Mouse (Mus musculus) erythroblast, adult 5-6 weeks (primary cell): ENCODE results near the gene Ins2. TPM values are rescaled to one million over a fixed set of nuclear protein-coding genes. Genes with fewer than 3 reads are reported as not detected.

Experiments used
- ATAC-seq: replicated peaks from 2 replicates; pipeline ENCODE4 v1.8.0; 2016; ENCODE audit warnings: moderate number of reproducible peaks, mild to moderate bottlenecking, moderate TSS enrichment, inconsistent platforms; ENCODE audit not compliant: poor library complexity, low FRiP score, severe bottlenecking
- total RNA-seq, 2 experiments: library from RNA; stranded (forward) in 1 of 2; stranded (reverse) in 1 of 2; fragments of 150-400 nt in 1 of 2; fragments of 200-764, 138-1000 nt in 1 of 2; gene quantifications; 2 replicates each; pipeline versions ENCODE4 v1.2.3 to v1.2.4; 2015 to 2017; ENCODE audit warnings: low replicate concordance in 2 of 2

The Ins2 gene
- not detected in 2 replicates for total RNA-seq (2015; ENCODE audit: low replicate concordance)
- total RNA-seq (2017; ENCODE audit: low replicate concordance), result not detected in 2 replicates

DNA sequence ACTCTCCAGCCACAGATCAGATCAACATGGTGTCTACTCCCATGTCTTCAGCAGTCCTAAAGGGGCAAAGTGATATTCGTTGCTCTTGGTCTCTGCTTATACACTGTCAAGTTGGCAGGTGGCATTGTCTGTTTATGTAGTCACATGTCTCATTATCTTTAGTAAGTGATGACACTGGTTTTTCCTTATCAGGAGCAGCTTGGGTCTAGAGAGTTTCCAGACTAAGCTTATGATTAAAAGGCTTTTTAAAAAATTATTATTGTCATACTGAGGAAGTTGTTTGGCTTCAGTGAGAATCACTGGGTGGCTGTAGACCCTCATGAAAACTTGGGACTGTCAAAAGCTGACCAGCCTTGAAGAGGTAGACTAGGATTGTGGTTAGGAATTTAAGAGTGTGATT lies at the start of gene Ins2:
Gene Ins2 (minus strand): TSS at position 101 of the 400 bp plus-strand sequence.
- no peak for ATAC-seq

DNA sequence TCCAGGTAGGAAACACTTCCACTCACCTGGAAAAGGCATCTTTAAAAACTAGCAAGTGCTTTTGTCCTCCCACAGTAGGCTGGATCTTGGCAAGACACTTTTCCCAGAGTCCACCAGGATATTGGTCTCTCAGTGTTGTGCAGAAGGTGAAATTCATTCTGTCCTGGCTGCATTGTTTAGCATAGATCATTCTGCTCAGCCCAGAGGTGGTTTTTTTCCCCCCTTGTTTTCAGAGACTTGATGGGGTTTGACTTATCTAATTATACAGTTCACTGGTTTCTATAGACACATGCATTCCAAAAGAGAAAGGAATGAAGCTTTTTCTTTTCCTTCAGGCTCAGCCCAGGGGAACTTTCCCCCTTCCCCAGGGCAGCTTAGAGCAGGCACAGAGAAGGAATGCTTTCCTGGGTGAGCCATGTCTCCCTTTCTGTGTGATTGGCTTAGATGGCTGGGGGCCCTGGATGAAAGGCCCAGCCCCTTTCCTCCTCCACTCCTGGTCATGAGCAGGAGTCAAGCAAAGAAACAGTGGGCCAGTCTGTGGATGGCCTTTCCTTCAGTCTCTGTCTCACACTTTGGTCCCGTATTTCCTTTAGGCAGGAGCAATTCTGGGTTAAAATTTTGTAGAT lies 49.6 kb upstream of the Ins2 start:
- ATAC-seq, result no peak

DNA sequence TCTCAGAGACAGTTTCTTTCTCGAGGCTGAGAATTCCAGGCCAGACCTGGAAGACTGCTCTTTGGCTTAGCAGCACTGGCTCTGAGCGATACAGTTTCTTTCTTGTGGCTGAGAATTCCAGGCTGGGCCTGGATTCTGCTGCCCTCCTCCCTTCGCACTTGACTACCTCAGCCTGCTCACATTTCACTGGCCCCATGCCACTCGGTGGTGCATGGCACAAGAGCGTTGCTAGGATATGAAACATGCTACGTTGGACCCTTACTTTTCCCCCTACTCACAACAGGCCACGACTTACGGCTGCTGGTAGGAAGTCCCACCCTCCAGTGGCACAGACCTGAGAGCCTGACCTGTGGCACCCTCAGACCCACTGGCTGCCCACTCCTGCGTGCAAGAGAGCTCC lies 46.5 kb upstream of the Ins2 start:
- ATAC-seq, result no peak

DNA sequence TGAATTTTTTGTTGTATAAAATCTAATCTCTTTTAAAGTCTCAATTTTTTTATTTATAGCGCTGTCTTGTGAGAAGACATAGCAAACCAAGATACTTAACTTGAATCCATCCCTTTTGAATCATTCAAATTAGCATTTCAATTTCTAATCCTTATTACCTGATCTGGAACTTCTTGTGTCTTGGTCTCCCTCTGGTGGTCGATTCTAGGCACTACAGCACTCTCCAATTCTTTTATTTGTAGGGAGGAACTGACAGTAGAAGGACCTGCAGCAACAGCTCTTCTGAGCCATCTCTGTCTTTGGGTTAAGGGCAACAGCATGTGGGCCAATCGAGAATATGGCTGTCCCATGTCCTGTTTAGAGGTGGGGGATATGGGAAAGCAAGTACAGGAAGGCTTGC lies 5.4 kb downstream of the Ins2 start:
- peak; percentile 76 for ATAC-seq

DNA sequence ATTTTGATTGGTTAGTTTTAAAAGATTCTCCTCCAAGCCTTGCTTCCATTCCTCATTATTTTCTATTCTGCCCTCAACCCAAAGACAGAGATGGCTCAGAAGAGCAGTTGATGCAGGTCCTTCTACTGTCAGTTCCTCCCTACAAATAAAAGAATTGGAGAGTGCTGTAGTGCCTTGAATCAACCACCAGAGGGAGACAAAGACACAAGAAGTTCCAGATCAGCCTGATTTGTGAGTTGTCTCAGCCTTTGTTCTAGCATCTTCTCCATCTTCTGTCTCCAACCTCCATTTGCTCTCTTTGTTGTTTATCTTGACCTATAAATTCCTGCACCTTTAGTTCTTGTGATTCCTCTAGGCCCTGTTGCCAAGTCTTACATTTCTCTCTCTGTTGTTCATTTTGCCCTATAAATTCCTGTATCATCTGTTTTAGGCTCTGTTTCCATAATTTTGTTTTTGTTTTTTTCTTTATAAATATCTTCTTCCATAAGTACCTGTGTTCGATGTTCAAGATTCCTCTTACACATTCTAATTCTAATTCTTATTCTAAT lies 6.2 kb downstream of the Ins2 start:
- 0 out of 2 replicates have a peak, but pooled peaks have one; percentile 54 for ATAC-seq

DNA sequence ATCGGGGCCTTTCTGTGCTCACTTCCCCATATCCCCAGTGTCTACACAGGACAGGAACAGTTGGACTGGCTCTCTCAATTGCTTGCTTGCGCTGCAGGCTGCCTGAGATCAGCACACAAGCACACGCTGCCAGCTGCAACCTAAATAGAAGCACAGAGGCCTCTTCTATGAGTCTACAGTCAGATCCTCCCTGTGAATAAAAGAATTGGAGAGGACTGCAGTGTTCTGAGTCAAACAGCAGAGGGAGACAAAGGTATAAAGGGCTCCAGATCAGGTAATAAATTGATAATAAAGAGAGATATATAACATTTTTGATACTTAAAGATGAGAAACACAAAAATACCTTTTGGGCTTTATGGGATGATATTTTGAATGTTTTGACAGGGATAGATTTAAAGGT lies 17.2 kb downstream of the Ins2 start:
- ATAC-seq, result no peak

DNA sequence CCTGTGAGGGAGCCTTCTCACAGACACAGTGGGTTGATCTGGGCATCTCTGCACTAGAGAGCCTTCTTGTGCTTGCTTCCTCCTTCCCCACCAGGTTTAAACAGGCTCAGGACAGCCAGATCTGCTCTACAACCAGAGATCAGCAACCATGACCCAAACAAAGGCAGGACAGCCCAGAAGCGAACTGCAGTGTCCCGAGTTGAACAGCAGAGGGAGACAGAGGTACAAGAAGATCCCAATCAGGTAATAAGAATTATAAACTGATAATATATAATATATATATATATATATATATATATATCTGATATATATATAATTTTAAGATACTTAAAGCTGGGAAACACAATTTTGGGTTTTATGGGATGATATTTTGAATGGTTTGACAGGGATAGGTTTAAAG lies 22.5 kb downstream of the Ins2 start:
- ATAC-seq, result no peak; the same call in 1 of the 2 replicates

DNA sequence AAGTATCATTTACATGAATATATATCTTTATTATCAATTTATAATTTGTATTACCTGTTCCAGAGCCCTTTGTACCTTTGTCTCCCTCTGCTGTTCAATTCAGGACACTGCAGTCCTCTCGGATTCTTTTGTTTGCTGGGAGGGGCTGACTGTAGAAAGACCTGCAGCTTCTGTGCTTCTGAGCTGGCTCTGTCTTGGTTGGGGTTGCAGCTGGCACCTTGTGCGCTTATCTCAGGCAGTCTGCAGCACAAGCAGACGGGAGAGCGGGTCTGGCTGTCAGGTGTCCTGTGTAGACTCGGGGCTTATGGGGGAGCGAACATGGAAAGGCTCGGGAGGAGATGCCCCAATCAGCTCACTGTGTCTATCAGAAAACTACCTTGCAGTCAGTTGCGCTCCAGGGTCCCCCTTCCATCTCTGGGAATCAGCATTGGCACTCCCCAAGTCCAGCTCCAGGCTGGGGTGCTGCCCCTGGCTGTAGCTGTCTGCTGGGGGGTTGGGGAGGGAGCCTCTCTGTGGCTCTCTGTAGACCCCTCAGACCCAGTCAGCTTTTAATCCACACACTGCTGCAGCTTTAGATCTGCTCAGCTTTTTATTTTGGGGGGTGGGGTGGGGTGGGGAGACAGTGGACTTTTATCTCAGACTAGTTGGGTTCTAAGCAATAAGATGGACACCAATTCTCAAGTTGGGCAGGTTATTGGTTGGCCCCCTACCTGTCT lies 28.2 kb downstream of the Ins2 start:
- ATAC-seq, result peak; percentile 64; the same call in 1 of the 2 replicates

DNA sequence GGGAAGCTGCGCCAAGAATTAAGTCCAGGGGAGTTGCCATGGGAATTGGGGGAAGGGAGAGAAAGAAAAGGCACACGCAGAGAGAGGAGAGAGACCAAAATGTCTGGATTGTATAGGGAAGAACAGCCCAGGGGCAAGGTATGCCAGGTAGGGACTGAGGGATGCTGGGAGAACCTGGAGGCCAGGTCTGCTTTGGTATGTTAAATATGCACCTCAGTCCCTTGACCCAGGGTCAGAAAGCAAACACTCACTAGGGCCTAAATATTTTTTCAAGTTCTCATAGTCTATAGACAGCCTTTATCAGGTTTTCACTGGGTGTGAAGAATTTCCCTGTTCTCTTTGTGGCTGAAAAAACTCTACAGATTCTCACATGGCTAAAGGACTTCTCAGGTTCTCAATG lies 36.3 kb downstream of the Ins2 start:
- no peak for ATAC-seq

DNA sequence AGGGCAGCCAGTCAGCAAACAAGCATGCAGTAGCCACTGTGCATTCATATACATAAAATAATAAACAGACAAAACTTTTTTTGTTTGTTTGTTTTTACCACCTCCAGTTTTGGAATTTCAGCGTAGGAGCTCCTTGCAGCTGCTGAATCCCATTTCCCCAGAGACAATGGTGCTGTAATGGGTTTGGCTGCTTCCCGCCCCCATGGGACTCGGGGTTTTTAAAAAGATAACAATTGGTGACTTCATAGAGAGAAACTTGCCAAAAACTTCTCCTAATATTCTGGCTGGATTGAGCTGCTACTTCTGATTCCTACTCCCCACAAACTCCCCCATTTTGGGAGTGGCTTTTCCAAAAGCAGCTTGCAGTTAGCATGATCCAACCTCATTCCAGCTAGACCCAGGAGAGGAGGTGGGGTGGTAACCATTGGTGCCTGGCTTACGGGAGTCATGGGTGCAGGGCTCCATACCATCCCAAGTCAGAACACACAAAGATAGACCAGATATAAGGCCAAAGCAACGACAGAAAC lies 43.8 kb downstream of the Ins2 start:
- no peak for ATAC-seq

DNA sequence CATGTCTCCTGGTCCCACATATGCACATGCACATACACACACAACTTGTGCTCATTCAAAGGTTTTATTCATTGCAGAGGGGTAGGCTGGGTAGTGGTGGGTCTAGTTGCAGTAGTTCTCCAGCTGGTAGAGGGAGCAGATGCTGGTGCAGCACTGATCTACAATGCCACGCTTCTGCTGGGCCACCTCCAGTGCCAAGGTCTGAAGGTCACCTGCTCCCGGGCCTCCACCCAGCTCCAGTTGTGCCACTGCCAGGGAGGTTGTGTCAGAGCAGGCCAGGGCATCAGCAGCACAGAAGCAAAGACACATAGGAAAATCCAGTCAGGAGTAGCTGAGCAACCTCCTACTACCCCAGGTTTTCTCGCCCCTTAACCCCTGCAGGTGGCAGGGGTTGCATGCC lies 64.6 kb downstream of the Ins2 start:
- no peak for ATAC-seq

DNA sequence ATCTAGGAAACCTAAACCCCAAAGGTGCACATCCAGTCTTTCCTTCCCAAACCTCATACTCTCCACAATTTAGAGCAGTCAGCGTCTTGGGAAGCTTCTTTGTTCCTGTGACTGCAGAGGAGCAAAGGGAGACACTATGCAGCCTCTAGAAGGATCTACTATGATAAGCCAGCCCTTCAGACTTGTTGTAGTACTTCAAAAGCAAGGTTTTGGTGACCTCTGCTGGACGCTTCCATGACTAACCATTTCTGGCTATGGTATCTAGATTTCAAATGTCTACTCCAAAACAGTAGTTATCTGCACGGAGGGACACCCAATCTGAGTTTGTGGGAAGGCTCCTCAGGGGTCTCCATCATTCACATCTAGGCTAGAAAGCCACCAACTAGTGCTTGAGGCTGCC lies 67.5 kb downstream of the Ins2 start:
- no peak for ATAC-seq

DNA sequence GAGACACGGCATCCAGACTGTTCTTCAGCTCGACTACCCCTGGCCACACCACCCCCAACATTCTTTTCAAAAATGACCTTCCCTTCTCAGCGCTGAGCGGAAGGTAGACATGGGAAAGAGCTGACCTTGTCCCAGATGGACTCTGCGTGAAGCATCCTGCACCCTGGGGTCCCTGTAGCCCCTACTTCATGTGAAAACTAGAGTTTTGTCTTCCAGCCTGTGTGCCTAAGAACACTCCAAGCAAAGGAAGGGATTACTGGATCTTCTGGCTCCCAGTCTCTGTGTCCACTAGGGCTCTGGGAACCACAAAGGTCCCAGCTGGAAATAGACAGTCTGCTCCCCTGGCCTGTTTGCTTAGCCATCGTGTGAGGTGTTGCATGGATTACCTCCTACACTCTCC lies 68.0 kb downstream of the Ins2 start:
- ATAC-seq, result no peak

DNA sequence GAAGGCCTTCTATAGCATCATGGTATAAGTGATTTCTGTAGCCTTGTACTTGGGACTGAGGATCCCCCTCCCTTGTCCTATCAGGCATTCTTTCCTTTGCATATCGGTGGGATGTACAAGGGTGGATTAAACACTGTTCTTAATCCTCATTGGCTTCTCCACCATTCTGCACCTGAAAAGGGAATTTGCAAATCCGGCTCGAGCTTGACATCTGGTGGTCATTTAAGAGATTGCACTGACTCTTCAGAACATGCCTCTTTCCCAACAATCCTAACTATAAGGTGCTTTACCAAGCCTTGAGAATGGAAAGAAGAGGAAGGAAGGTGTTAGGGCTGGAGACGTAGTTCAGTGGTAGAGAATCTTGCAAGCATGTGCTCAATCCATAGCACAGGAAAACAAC lies 71.1 kb downstream of the Ins2 start:
- no peak for ATAC-seq

DNA sequence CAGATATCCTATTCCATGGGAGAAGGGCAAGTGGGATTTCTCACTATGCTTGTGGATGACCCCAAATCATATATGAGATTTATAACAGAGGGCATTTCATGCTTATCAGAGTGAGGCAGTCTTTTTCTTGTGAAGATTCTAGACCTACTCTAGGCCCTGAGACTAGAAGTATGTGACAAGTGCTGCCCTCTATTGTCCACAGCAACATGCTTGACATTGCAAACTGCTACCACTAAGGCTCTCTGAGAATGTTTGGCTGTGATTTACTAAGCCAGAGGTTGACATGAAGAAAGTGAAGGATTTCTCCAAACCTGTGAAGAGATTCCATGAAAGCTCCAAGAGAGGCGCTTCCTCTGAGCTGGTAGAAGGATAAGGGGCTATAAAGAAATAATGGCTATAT lies 72.1 kb downstream of the Ins2 start:
- no peak for ATAC-seq

DNA sequence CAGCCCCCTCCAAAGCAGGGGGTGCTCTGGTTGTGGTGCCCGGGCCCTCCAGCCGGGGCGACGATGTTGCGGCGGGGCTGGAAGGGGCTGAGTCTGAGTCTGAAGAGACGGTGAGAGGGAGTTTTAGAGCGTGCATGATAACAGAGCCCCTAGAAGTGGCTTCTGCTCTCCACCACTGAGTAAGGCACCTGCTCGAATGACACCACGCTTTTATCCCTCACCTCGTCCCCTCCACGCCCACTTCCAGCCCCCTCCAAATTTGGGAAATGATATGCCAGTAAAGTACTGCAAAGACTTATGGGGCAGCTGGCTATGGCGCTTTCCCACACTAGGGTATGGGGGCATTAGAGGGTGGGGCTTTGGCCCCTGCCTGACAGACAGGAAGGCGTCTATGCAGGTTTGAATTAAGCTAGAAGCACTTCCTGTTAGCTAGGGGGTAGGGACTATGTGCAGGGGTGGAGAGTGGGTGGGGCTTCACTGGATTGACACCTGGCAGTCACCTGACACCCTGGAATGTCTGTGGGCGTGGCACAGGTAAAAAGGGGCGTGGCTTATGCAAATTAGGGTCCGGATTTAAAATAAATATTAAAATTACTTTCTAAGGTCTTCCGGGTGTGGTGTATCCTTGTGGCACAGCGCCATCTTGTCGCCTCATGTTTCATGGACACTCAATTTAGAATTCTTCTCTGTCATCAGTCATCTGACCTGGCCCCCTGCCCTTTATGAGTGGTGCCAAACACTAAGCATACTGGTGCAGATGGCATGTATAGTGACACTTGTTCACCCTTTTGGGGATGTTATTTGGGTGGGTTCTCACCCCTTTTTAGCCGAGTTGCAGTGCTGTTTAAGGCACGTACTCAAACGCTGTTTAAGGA lies 73.2 kb downstream of the Ins2 start, which contains the start of gene Gm49394:
Gene Gm49394 (minus strand): TSS at position 192 of the 875 bp plus-strand sequence.
- ATAC-seq, result no peak

DNA sequence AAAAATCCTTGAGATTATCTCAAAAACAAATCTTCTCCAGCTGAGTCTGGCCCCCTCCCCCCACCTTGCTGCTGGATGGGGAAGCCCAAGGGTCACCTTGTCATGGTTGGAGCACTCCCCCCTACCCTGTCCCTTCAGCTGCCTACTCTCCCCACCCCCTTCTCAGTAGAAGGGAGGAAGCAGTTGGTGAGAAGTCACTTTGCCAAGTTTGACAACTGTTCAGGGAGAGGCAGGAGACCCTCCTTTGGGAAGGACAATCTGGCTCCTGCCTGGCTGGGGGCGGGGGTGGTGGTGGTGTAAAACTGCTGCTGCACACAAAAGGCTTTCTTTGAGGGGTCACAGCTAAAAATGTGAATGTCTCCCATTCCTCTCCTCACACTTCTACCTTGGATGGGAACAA lies 74.9 kb downstream of the Ins2 start:
- no peak for ATAC-seq

DNA sequence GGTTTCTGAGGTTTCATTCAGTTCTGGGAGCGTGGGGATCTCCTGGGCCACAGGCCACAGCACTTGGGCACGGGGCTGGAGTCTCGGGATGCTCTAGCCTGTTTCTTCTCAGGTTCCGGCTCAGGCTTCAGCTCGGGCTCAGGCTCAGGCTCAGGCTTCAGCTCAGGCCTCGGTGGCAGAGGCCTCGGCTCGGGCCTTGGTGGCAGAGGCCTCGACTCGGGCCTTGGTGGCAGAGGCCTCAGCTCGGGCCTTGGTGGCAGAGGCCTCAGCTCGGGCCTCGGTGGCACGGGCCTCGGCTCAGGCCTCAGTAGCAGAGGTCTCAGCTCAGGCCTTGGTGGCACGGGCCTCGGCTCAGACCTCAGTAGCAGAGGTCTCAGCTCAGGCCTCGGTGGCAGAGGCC lies 75.7 kb downstream of the Ins2 start:
- no peak for ATAC-seq

DNA sequence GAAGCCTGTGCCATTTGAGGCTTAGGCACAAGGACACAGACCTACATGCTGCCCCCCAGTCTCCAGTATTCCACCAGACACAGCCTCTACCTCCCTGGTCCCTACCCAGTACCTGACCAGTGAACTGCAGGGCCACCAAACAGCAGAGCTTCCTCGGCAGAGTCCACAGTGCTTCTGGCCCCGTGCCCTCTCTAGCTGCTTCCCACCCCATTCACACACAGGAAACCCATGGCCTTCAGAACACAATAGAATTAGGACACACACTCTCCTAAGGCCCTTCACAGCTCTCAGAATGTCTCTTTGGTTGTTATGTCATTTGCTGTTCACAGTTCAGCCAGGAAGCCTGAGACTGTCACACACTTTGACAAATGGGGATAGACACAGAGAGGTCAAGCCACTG lies 76.5 kb downstream of the Ins2 start, which contains the start of gene Igf2:
Gene Igf2 (minus strand): TSS at position 158 of the 400 bp plus-strand sequence.
- ATAC-seq, result no peak

DNA sequence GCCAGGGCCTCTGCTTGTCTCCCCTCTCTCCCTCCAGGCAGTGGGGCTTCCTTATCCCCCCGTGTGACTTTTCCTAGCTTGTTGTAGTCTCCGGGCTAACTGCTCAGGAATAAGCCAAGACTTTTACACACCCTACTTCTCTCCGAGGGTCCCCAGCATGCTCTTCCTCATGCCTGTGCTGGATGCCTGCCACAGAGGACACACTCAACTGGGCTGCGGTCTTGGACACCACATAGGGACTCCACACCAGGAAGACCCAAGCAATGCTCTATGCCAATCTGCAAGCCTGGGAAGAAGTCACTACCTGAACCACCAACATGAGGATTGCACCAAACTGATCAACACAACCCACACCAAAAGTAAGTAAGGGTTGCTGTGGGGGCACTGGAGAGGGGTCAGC lies 77.1 kb downstream of the Ins2 start:
- no peak for ATAC-seq
